Mouse (Mus musculus) midbrain, embryonic 12.5 days (tissue): ENCODE measurements around the gene Pls3. TPM values are rescaled to one million over a fixed set of nuclear protein-coding genes. Genes with fewer than 3 reads are reported as not detected.

ENCODE experiments used
- ATAC-seq: fragments of 200-750 bp; cut with Nextera tagmentation; 2 replicates; pipeline ENCODE4 v1.8.0; 2017; ENCODE audit warnings: low read depth, moderate TSS enrichment, moderate library complexity; ENCODE audit not compliant: low FRiP score
- H3K27ac ChIP-seq: fragments of 300-500 bp; sonication (generic); replicated peaks from 2 replicates; pipeline ENCODE4 v1.5.1; 2016; ENCODE audit warnings: mild to moderate bottlenecking
- H3K27me3 ChIP-seq: fragments of 300-500 bp; sonication (generic); 2 replicates; pipeline ENCODE4 v1.6.1; 2016; ENCODE audit warnings: mild to moderate bottlenecking
- H3K36me3 ChIP-seq: fragments of 300-500 bp; sonication (generic); 2 replicates; pipeline ENCODE4 v1.6.1; 2016
- H3K4me1 ChIP-seq: fragments of 300-500 bp; sonication (generic); 2 replicates; pipeline ENCODE4 v1.6.1; 2016
- H3K4me2 ChIP-seq: fragments of 300-500 bp; sonication (generic); replicated peaks from 2 replicates; pipeline ENCODE4 v1.6.1; 2016; ENCODE audit warnings: mild to moderate bottlenecking, moderate library complexity
- H3K4me3 ChIP-seq: fragments of 300-500 bp; sonication (generic); 2 replicates; pipeline ENCODE4 v1.5.1; 2016; ENCODE audit warnings: mild to moderate bottlenecking
- H3K9ac ChIP-seq: fragments of 300-500 bp; sonication (generic); replicated peaks from 2 replicates; pipeline ENCODE4 v1.6.1; 2016; ENCODE audit warnings: mild to moderate bottlenecking, moderate library complexity
- H3K9me3 ChIP-seq: fragments of 300-500 bp; sonication (generic); 2 replicates; pipeline ENCODE4 v1.6.1; 2016; ENCODE audit warnings: mild to moderate bottlenecking
- WGBS: fragments of 180-500 bp; shearing (Covaris S2); methylation state at CpG from one replicate; pipeline ENCODE4 v1.1.7; 2016; 5-methylcytosine and 5-hydroxymethylcytosine counted together
- polyA plus RNA-seq: library from polyadenylated mRNA; unstranded; fragments of >200 nt; fragmentation: Nextera tagmentation; extraction: Ambion mirVana; gene quantifications from 2 replicates; pipeline ENCODE4 v1.2.1, GENCODE M21; 2016

Gene Pls3
- 58.5 and 64.8 TPM in 2 replicates for polyA plus RNA-seq

GRCm38 (mm10) chrX:75874332-75875291, at the start of gene Pls3:
Gene Pls3, minus strand, starts transcription at chrX:75875182.
- peak; percentile 98 for ATAC-seq
- Histone ChIP-seq H3K4me2 (peak within 1 kb of the TSS; percentile 58), H3K36me3 (no peaks in the 10 kb centered on the region), H3K9ac (peak within 1 kb of the TSS; percentile 49), H3K9me3 (no peaks in the 10 kb centered on the region), H3K27me3 (no peaks in the 10 kb centered on the region), H3K27ac (peak within 1 kb of the TSS; percentile 65), H3K4me1 (no peaks in the 10 kb centered on the region), H3K4me3 (peak within 1 kb of the TSS; percentile 51)
- WGBS: 15% methylated on average over 31 of the region's 45 CpGs

GRCm38 (mm10) chrX:75895716-75896115, 20.7 kb upstream of the Pls3 start:
- Histone ChIP-seq H3K4me2 (no peak overlapping the region), H3K9ac (no peak overlapping the region), H3K36me3 (no peaks in the 10 kb centered on the region), H3K9me3 (no peaks in the 10 kb centered on the region), H3K4me3 (no peak overlapping the region), H3K4me1 (no peaks in the 10 kb centered on the region), H3K27me3 (no peaks in the 10 kb centered on the region), H3K27ac (no peak overlapping the region)
- WGBS: 74% methylated on average over 6 of the region's 6 CpGs
- ATAC-seq: no peak

GRCm38 (mm10) chrX:75875566-75875965, 584 bp upstream of the Pls3 start:
- ATAC-seq: 0 out of 2 replicates have a peak, but pooled peaks have one; percentile 1
- Histone ChIP-seq H3K36me3 (no peaks in the 10 kb centered on the region), H3K4me2 (peak overlapping the region; percentile 58), H3K4me3 (peak overlapping the region; percentile 51), H3K9me3 (no peaks in the 10 kb centered on the region), H3K27ac (no peak overlapping the region), H3K27me3 (no peaks in the 10 kb centered on the region), H3K4me1 (no peaks in the 10 kb centered on the region), H3K9ac (no peak overlapping the region)
- 20% methylated on average over 5 of the region's 5 CpGs for WGBS

DNA sequence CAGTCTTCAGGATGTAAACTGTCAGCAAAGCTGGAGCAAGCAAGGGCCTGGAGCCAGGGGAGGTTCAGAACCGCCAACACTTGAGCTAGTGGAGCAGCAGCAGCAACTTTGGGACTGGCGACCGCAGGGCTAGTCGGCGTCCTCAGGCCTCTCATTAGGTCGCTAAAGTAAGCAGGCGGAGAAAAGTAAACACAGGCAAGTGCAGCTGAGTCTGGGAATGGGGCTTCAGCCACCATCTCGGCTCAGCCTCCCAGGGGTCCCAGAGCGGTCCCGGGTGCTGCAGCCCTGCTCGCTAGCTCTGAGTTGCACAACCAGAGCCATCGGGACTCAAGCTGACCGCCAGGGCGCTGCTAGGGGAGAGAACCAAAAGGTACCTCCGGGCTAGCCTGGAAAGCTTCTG, 1.2 kb downstream of the Pls3 start:
- peak; percentile 45 for ATAC-seq
- Histone ChIP-seq H3K36me3 (no peaks in the 10 kb centered on the region), H3K27me3 (no peaks in the 10 kb centered on the region), H3K4me3 (peak overlapping the region; percentile 51), H3K27ac (no peak overlapping the region), H3K4me2 (peak overlapping the region; percentile 58), H3K9ac (peak overlapping the region; percentile 49; the same call in 1 of the 2 replicates), H3K4me1 (no peaks in the 10 kb centered on the region), H3K9me3 (no peaks in the 10 kb centered on the region)
- 18% methylated on average over 15 of the region's 15 CpGs for WGBS

DNA sequence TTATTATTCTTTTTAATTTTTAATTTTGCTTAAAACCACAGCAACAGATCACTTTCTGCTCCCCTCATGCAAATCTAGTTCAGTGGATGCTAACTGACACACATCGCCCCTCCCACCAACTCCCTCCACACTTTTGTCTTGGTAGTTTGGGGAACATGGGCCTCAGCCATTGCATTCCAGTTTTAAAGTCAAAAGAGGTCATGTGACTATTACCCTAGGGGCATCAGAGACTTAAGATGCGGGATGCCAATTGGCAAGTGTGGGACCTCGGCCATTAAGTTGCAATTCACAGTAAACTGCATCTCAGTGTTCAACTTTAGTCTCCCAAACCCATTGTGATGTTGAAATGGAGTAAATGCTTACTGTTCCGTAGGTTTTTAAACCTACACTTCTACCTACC, 1.7 kb downstream of the Pls3 start:
- Histone ChIP-seq H3K4me1 (no peaks in the 10 kb centered on the region), H3K4me3 (peak overlapping the region; percentile 51), H3K27me3 (no peaks in the 10 kb centered on the region), H3K9ac (no peak overlapping the region), H3K4me2 (peak overlapping the region; percentile 58), H3K36me3 (no peaks in the 10 kb centered on the region), H3K9me3 (no peaks in the 10 kb centered on the region), H3K27ac (no peak overlapping the region)
- ATAC-seq: no peak
- WGBS: 27% methylated on average over 4 of the region's 4 CpGs

DNA sequence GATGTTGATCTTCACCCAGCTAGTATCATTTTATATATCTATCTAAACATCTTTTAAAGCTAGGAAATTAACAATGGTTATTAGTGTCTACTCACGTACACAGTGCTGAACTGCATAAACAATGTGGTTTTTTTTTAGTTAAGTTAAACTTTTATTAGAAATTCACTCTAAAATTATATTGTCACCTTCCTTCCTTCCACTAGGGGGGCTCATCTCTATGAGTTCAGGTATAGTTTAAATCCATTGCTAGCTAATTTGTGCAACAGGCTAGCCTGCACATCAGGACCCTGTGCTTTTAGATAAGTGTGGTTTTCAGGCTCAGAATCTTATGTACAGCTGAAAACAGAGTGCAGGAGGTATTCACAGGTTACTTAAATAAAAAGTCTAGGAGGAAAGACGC, 3.1 kb downstream of the Pls3 start:
- Histone ChIP-seq H3K27me3 (no peaks in the 10 kb centered on the region), H3K9ac (no peak overlapping the region), H3K4me1 (no peaks in the 10 kb centered on the region), H3K4me2 (no peak overlapping the region), H3K36me3 (no peaks in the 10 kb centered on the region), H3K4me3 (no peak overlapping the region), H3K9me3 (no peaks in the 10 kb centered on the region), H3K27ac (no peak overlapping the region)
- ATAC-seq: no peak
- 91% methylated on average over 2 of the region's 2 CpGs for whole genome bisulfite sequencing

- Histone ChIP-seq H3K4me1 (no peaks in the 10 kb centered on the region), H3K36me3 (no peaks in the 10 kb centered on the region), H3K27ac (no peak overlapping the region), H3K9ac (no peak overlapping the region), H3K27me3 (no peaks in the 10 kb centered on the region), H3K4me3 (no peak overlapping the region), H3K9me3 (no peaks in the 10 kb centered on the region), H3K4me2 (no peak overlapping the region)
- WGBS: 87% methylated on average over 3 of the region's 3 CpGs
- ATAC-seq: no peak
Measured at GRCm38 (mm10) chrX:75861715-75862114, 13.3 kb downstream of the Pls3 start.

DNA sequence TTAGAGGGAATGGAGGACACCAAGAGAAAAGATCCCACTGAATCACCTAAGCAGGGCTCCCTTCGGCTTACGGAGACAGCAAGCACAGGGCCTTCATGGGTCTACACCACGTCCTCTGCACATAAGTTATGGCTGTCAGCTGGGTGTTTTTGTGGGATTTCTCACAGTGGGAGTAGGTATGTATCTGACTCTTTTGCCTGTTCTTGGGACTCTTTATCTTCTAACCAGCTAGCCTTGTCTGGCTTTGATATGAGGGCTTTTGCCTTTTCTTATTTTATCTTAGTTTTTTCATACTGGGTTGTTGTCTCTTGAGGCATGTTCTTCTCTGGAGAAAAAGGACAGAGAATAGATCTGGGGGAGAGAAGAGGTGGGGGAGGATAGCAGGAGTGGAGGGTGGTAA, 20.7 kb downstream of the Pls3 start:
- Histone ChIP-seq H3K9ac (no peak overlapping the region), H3K4me1 (no peaks in the 10 kb centered on the region), H3K36me3 (no peaks in the 10 kb centered on the region), H3K9me3 (no peaks in the 10 kb centered on the region), H3K4me2 (no peak overlapping the region), H3K4me3 (no peak overlapping the region), H3K27ac (no peak overlapping the region), H3K27me3 (no peaks in the 10 kb centered on the region)
- WGBS: 83% methylated on average over 3 of the region's 3 CpGs
- no peak for ATAC-seq

GRCm38 (mm10) chrX:75844290-75844689, 30.7 kb downstream of the Pls3 start:
- no peak overlapping the region for H3K27ac ChIP-seq
- H3K4me2 ChIP-seq: no peak overlapping the region
- 77% methylated on average over 4 of the region's 4 CpGs for WGBS
- no peaks in the 10 kb centered on the region for H3K27me3 ChIP-seq
- no peak overlapping the region for H3K4me3 ChIP-seq
- H3K36me3 ChIP-seq: no peaks in the 10 kb centered on the region
- no peak overlapping the region for H3K9ac ChIP-seq
- no peaks in the 10 kb centered on the region for H3K9me3 ChIP-seq
- no peak for ATAC-seq
- no peaks in the 10 kb centered on the region for H3K4me1 ChIP-seq

DNA sequence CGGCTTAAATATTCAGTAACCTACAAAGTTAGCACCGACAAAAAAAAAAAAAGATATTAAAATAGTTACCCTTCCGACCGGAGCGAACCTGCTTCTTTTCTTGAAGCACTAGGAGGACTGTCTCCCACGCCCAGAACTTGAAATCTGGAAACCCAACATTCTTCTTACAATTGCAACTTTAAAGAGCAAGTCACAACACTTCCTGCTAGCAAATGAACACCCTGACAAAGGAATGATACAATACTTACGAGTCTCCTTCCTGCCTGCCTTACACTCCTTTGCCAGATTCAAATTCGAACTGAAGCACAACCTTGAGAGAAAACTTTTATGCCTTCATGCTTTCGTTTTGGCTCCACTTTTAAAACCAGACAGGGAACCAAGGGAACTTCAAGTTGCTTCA, 32.1 kb downstream of the Pls3 start:
- 83% methylated on average over 9 of the region's 9 CpGs for whole genome bisulfite sequencing
- H3K4me3 ChIP-seq: no peak overlapping the region
- no peaks in the 10 kb centered on the region for H3K4me1 ChIP-seq
- no peak for ATAC-seq
- H3K9ac ChIP-seq: no peak overlapping the region
- H3K9me3 ChIP-seq: no peaks in the 10 kb centered on the region
- H3K36me3 ChIP-seq: no peaks in the 10 kb centered on the region
- no peaks in the 10 kb centered on the region for H3K27me3 ChIP-seq
- H3K27ac ChIP-seq: no peak overlapping the region
- H3K4me2 ChIP-seq: no peak overlapping the region

- Histone ChIP-seq H3K27me3 (no peaks in the 10 kb centered on the region), H3K27ac (no peak overlapping the region), H3K36me3 (no peaks in the 10 kb centered on the region), H3K4me2 (no peak overlapping the region), H3K4me3 (no peak overlapping the region), H3K9ac (no peak overlapping the region), H3K4me1 (no peaks in the 10 kb centered on the region), H3K9me3 (no peaks in the 10 kb centered on the region)
- 83% methylated on average over 2 of the region's 2 CpGs for WGBS
- no peak for ATAC-seq
Measured at GRCm38 (mm10) chrX:75842120-75842519, 32.9 kb downstream of the Pls3 start.

DNA sequence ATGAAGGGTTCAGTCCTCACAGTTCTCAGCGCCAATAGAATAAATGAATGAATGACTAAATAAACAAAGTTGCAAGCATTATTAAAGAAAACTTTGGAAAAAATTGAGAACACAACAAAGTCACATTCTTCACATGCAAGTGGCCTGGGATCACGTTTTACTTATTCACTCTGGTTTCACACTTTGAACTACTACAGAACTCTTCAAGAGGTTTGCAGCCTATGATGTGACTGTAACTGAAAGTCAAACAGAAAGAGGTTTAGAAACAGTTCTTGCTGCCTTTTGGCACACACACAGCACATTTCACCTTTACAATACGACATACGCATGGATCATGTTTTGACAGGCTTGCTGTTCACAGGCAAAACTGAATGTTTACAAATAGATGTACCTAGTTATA, 34.7 kb downstream of the Pls3 start:
- H3K4me1 ChIP-seq: no peaks in the 10 kb centered on the region
- H3K4me2 ChIP-seq: no peak overlapping the region
- 89% methylated on average over 4 of the region's 4 CpGs for WGBS
- no peaks in the 10 kb centered on the region for H3K36me3 ChIP-seq
- H3K27ac ChIP-seq: no peak overlapping the region
- ATAC-seq: no peak
- H3K9ac ChIP-seq: no peak overlapping the region
- no peaks in the 10 kb centered on the region for H3K27me3 ChIP-seq
- H3K4me3 ChIP-seq: no peak overlapping the region
- no peaks in the 10 kb centered on the region for H3K9me3 ChIP-seq
